Comparison of ENCODE assay signal across 8 mouse cellular contexts in genomic region chr16:31506665-31507456, GRCm38 (mm10).
DNase-seq lines count a peak whose midpoint lies in the region; ATAC-seq and TF ChIP-seq lines count a peak whose summit lies in the region.

No protein-coding gene starts in this region.

- H3K27ac ChIP-seq in neural tube, embryonic 11.5 days (ENCODE audit: low read depth, low read length), result no peak overlapping the region
- H3K27ac ChIP-seq in kidney, adult 2 months (ENCODE audit: insufficient read depth, low read depth, low read length), result peak overlapping the region; percentile 49
- peak overlapping the region; percentile 57 for H3K27ac ChIP-seq in lung, postnatal 0 days (ENCODE audit: low read length)

- no peak overlapping the region for H3K4me3 ChIP-seq in neural tube, embryonic 11.5 days (ENCODE audit: low read depth, low read length)
- H3K4me3 ChIP-seq in kidney, adult 2 months (ENCODE audit: insufficient read depth, low read depth, low read length), result no peak overlapping the region
- no peak overlapping the region for H3K4me3 ChIP-seq in lung, postnatal 0 days (ENCODE audit: low read depth, low read length)

- TF ChIP-seq EP300 in lung, postnatal 0 days (IDR thresholded peaks at IDR 0.05), result peak; percentile 64

- ATAC-seq in neural tube, embryonic 11.5 days (ENCODE audit: insufficient read depth, low FRiP score, low TSS enrichment), result 0 out of 2 replicates have a peak, but pooled peaks have one; percentile 8
- peak; percentile 86 for ATAC-seq in lung, postnatal 0 days
- ATAC-seq in megakaryocyte-erythroid progenitor cell, adult 5-6 weeks (replicated peaks; ENCODE audit: low FRiP score, low TSS enrichment, poor library complexity, severe bottlenecking), result no peak

- no peaks in the 10 kb centered on the region for H3K36me3 ChIP-seq in neural tube, embryonic 11.5 days (ENCODE audit: control insufficient read depth, insufficient read depth, low read length)
- no peaks in the 10 kb centered on the region for H3K36me3 ChIP-seq in kidney, adult 2 months (ENCODE audit: control insufficient read depth, insufficient read depth, low read length)
- no peaks in the 10 kb centered on the region for H3K36me3 ChIP-seq in lung, postnatal 0 days (ENCODE audit: insufficient read depth, low read length)

- WGBS in neural tube, embryonic 11.5 days, result 49% methylated on average over 10 of the region's 10 CpGs
- 52% methylated on average over 10 of the region's 10 CpGs for WGBS in kidney, adult 2 months
- 38% methylated on average over 10 of the region's 10 CpGs for WGBS in lung, postnatal 0 days

- peaks cover 18% of the 10 kb centered on the region for H3K4me1 ChIP-seq in neural tube, embryonic 11.5 days (ENCODE audit: control insufficient read depth, insufficient read depth, low read length)
- peaks cover 12% of the 10 kb centered on the region; the same call in 1 of the 2 replicates for H3K4me1 ChIP-seq in kidney, adult 2 months (ENCODE audit: control insufficient read depth, insufficient read depth, low read length)
- peaks cover 18% of the 10 kb centered on the region; the same call in 1 of the 2 replicates for H3K4me1 ChIP-seq in lung, postnatal 0 days (ENCODE audit: insufficient read depth, low read depth, low read length)

- TF ChIP-seq CTCF in kidney, adult 2 months (conservative IDR thresholded peaks at IDR 0.05; ENCODE audit: insufficient read depth, insufficient read length, low read depth, low read length), result no peak
- TF ChIP-seq CTCF in lung, postnatal 0 days (IDR thresholded peaks at IDR 0.05), result no peak

- H3K9ac ChIP-seq in neural tube, embryonic 11.5 days (ENCODE audit: low read length), result no peak overlapping the region
- H3K9ac ChIP-seq in lung, postnatal 0 days (replicated peaks; ENCODE audit: low read depth), result no peak overlapping the region

- no peak overlapping the region for H3K4me2 ChIP-seq in neural tube, embryonic 11.5 days (ENCODE audit: low read depth)
- 0 out of 2 replicates have a peak overlapping the region, but pooled peaks have one; percentile 5 for H3K4me2 ChIP-seq in lung, postnatal 0 days (replicated peaks; ENCODE audit: low read depth, low read length)

- no peak for DNase-seq in neural tube, embryonic 11.5 days (ENCODE audit: low spot score)
- DNase-seq in neural tube, embryonic 10.5 days (ENCODE audit: extremely low spot score, low spot score), result no peak
- DNase-seq in brain, adult 2 months (ENCODE audit: low read depth, low spot score), result peak; percentile 47
- peak; percentile 57 for DNase-seq in kidney, adult 2 months
- peak; percentile 80 for DNase-seq in lung, postnatal 0 days (ENCODE audit: low spot score)
- DNase-seq in layer of hippocampus, adult 9-11 months, result no peak
- DNase-seq in layer of hippocampus, adult 11-12 months (ENCODE audit: low spot score), result no peak

- no peak for TF ChIP-seq POLR2A in kidney, adult 2 months (IDR thresholded peaks at IDR 0.05; ENCODE audit: low read depth, low read length)

- no peaks in the 10 kb centered on the region for H3K9me3 ChIP-seq in neural tube, embryonic 11.5 days (ENCODE audit: control insufficient read depth, low read length)
- H3K9me3 ChIP-seq in lung, postnatal 0 days (ENCODE audit: low read length), result no peaks in the 10 kb centered on the region

- no peaks in the 10 kb centered on the region for H3K27me3 ChIP-seq in neural tube, embryonic 11.5 days (ENCODE audit: control insufficient read depth, insufficient read depth, low read length)
- H3K27me3 ChIP-seq in kidney, adult 2 months (replicated peaks; ENCODE audit: control insufficient read depth, insufficient read depth, low read length), result no peaks in the 10 kb centered on the region
- no peaks in the 10 kb centered on the region for H3K27me3 ChIP-seq in lung, postnatal 0 days (replicated peaks; ENCODE audit: insufficient read depth, low read length)

Comparison
In these comparisons a context has a peak if more than half of its experiments do, and no peak if none do; other contexts are left out.
1. DNase-seq: peak in brain, adult 2 months (single experiment), kidney, adult 2 months (single experiment) and lung, postnatal 0 days (single experiment); none in neural tube, embryonic 11.5 days (single experiment), neural tube, embryonic 10.5 days (single experiment), layer of hippocampus, adult 9-11 months (single experiment) and layer of hippocampus, adult 11-12 months (single experiment).